Mouse (Mus musculus) bone marrow macrophage, adult 2 months (primary cell): Measurements from ENCODE around the gene Cyren. TPM values are rescaled to one million over a fixed set of nuclear protein-coding genes. Genes with fewer than 3 reads are reported as not detected.

Experiments used
- H3K27ac ChIP-seq: 2 replicates; pipeline ENCODE4 v1.5.1; 2012; ENCODE audit warnings: low read depth, low read length; ENCODE audit not compliant: insufficient read depth
- H3K4me1 ChIP-seq: 2 replicates; pipeline ENCODE4 v1.6.1; 2012; ENCODE audit warnings: low read length; ENCODE audit not compliant: control insufficient read depth, insufficient read depth
- H3K4me3 ChIP-seq: 2 replicates; pipeline ENCODE4 v1.5.1; 2012; ENCODE audit warnings: mild to moderate bottlenecking, low read length, moderate library complexity; ENCODE audit not compliant: insufficient read depth
- CTCF ChIP-seq: IDR thresholded peaks from 2 replicates; pipeline ENCODE4 v1.5.1; 2012; ENCODE audit warnings: low read depth, mild to moderate bottlenecking, low read length, moderate library complexity
- POLR2A ChIP-seq: IDR thresholded peaks from 2 replicates; pipeline ENCODE4 v1.6.1; 2012; ENCODE audit warnings: mild to moderate bottlenecking, low read depth, low read length, borderline replicate concordance
- polyA plus RNA-seq: library from polyadenylated mRNA; stranded (reverse); fragments of >200 nt; gene quantifications from 2 replicates; pipeline ENCODE4 v1.2.4, GENCODE M21; 2012; ENCODE audit not compliant: missing spikeins, insufficient read depth, insufficient read length

The Cyren gene
- polyA plus RNA-seq, 1 experiment, result 10.6 TPM

- peak; percentile 46; the same call in 1 of the 2 replicates for TF ChIP-seq POLR2A
- TF ChIP-seq CTCF, result no peak
- peaks cover 27% of the 10 kb centered on the region for H3K4me1 ChIP-seq
- peak within 1 kb of the TSS; percentile 84 for H3K27ac ChIP-seq
- H3K4me3 ChIP-seq, result peak within 1 kb of the TSS; percentile 71
These were observed 32.7 kb upstream of the Cyren start, which contains the start of gene Wdr91 for GRCm38 (mm10) chr6:34910371-34911219. Gene Wdr91 (minus strand): TSS chr6:34910876.

GRCm38 (mm10) chr6:34909631-34910345 lies 31.9 kb upstream of the Cyren start:
- H3K4me1 ChIP-seq, result peaks cover 34% of the 10 kb centered on the region
- peak overlapping the region; percentile 71 for H3K4me3 ChIP-seq
- peak overlapping the region; percentile 84 for H3K27ac ChIP-seq
- TF ChIP-seq POLR2A, result no peak
- no peak for TF ChIP-seq CTCF

- TF ChIP-seq POLR2A (no peak), CTCF (no peak)
- peaks cover 47% of the 10 kb centered on the region for H3K4me1 ChIP-seq
- peak overlapping the region; percentile 97 for H3K27ac ChIP-seq
- H3K4me3 ChIP-seq, result peak overlapping the region; percentile 52
These were observed 29.9 kb upstream of the Cyren start for GRCm38 (mm10) chr6:34907696-34908260.

GRCm38 (mm10) chr6:34907121-34907614 lies 29.3 kb upstream of the Cyren start:
- peak overlapping the region; percentile 97 for H3K27ac ChIP-seq
- no peak for TF ChIP-seq CTCF
- no peak for TF ChIP-seq POLR2A
- H3K4me1 ChIP-seq, result peaks cover 53% of the 10 kb centered on the region
- peak overlapping the region; percentile 52 for H3K4me3 ChIP-seq

- H3K27ac ChIP-seq, result peak overlapping the region; percentile 97
- TF ChIP-seq POLR2A (no peak), CTCF (no peak)
- H3K4me3 ChIP-seq, result peak overlapping the region; percentile 34
- H3K4me1 ChIP-seq, result peaks cover 58% of the 10 kb centered on the region
These were observed 28.8 kb upstream of the Cyren start for GRCm38 (mm10) chr6:34906661-34907060.

- Histone ChIP-seq H3K4me1 (peaks cover 57% of the 10 kb centered on the region), H3K27ac (peak overlapping the region; percentile 97), H3K4me3 (peak overlapping the region; percentile 34)
- TF ChIP-seq CTCF (no peak), POLR2A (no peak)
These were observed 28.3 kb upstream of the Cyren start for GRCm38 (mm10) chr6:34906125-34906524.

- TF ChIP-seq CTCF (no peak), POLR2A (no peak)
- H3K4me3 ChIP-seq, result no peak overlapping the region
- peaks cover 64% of the 10 kb centered on the region for H3K4me1 ChIP-seq
- H3K27ac ChIP-seq, result peak overlapping the region; percentile 5
These were observed 26.5 kb upstream of the Cyren start for GRCm38 (mm10) chr6:34904361-34904760.

- TF ChIP-seq POLR2A (no peak), CTCF (no peak)
- Histone ChIP-seq H3K4me3 (no peak overlapping the region), H3K4me1 (peaks cover 64% of the 10 kb centered on the region), H3K27ac (no peak overlapping the region)
These were observed 26.0 kb upstream of the Cyren start for GRCm38 (mm10) chr6:34903851-34904250.

- no peak overlapping the region for H3K27ac ChIP-seq
- H3K4me3 ChIP-seq, result no peak overlapping the region
- peaks cover 64% of the 10 kb centered on the region for H3K4me1 ChIP-seq
- TF ChIP-seq CTCF (no peak), POLR2A (no peak)
These were observed 25.6 kb upstream of the Cyren start for GRCm38 (mm10) chr6:34903441-34903840.

GRCm38 (mm10) chr6:34902578-34902977 lies 24.7 kb upstream of the Cyren start:
- H3K4me1 ChIP-seq, result peaks cover 62% of the 10 kb centered on the region
- peak overlapping the region; percentile 7 for H3K27ac ChIP-seq
- TF ChIP-seq POLR2A (no peak), CTCF (no peak)
- H3K4me3 ChIP-seq, result no peak overlapping the region; the same call in 1 of the 2 replicates
